Mouse (Mus musculus): ENCODE data around the gene Mtmr10. TPM values are rescaled to one million over a fixed set of nuclear protein-coding genes. Genes with fewer than 3 reads are reported as not detected.

The Mtmr10 gene
- total RNA-seq, 2 experiments from 2014 or later = 16.3 to 17.4 TPM

DNA sequence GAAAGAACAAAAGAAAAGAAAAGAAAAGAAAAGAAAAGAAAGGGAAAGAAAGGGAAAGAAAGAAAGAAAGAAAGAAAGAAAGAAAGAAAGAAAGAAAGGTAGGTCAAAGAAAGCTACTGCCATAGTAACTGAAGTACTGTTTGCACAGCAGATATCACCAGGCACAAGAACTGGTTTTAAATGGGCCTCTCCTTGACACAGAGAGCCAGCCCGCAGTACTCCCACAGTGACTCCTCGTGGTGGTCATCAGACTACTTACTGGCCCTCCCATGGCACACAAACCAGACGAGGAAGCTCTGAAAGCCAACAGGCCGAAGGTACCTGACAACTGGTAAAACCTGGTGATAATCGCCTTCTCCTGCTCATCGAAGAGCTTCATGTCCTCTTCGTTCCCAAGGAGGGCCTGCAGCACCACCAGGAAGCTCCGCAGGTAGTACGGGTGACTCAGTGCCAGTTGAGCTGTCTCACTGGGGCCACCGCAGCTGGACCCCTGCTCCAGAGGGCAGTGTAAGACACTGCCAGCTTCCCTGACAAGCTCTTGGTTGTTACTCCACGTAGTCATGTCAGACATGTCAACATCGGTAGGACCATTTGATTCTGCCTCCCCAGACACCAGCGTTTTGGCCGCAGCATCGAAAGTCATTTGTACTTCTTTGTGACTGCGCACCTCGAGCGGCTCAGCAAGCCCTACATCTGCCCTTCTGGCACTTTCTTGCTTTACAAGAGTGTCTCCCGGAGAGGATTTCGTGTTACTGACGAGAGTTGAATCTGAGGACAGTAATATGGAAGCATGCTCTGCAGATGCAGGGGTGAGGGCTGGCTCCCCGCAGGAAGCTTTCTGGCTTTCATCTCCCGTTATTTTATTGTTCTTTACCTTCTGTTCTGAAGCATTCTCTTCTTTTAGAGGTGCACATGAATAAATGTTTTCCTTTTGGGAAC is 84.8 kb downstream of the Mtmr10 start:
- DNase-seq (ENCODE audit: low spot score in 2 of 2) = no peak

- no peak for DNase-seq (ENCODE audit: low spot score in 2 of 2)
Observed at GRCm38 (mm10) chr7:64373147-64373829, 85.8 kb downstream of the Mtmr10 start.

- DNase-seq (ENCODE audit: low spot score in 2 of 2) = peak; percentile 87 to 90
Observed at GRCm38 (mm10) chr7:64373830-64374562, 86.5 kb downstream of the Mtmr10 start, which contains the start of gene Fan1. Fan1 (minus strand) TSS chr7:64374095.

Small RNA genes within 50 kb of the gene (microRNA-seq; reads per million reads assigned to microRNA genes)
- gene Mir6416 = 0 reads per million in 2 experiments

Other genes with a start within 250 kb of the Mtmr10 start
- under 1 TPM; 0.37 to 0.84 TPM for gene Trpm1, start 133.8 kb upstream of the Mtmr10 start, total RNA-seq (2021)
- gene Fan1, start 86.4 kb downstream of the Mtmr10 start, total RNA-seq (2021) = 10 to 100 TPM; 10.6 to 10.7 TPM
- 10 to 100 TPM; 18.2 to 22.4 TPM for gene Mphosph10, start 104.6 kb downstream of the Mtmr10 start, total RNA-seq (2021)
- gene Mcee, start 105.0 kb downstream of the Mtmr10 start, total RNA-seq (2021) = 10 to 100 TPM; 42.1 to 44.3 TPM
- 100 to 1,000 TPM; 228 to 245 TPM for gene Apba2, start 214.1 kb downstream of the Mtmr10 start, total RNA-seq (2021)